Mouse (Mus musculus): ENCODE results near the gene Glis3. TPM values are rescaled to one million over a fixed set of nuclear protein-coding genes. Genes with fewer than 3 reads are reported as not detected.

Glis3 gene
- polyA plus RNA-seq, 1 experiment from 2014 or later = 0.85 TPM

- H3K27me3 ChIP-seq (ENCODE audit: control insufficient read depth, insufficient read depth, low read length) = no peaks in the 10 kb centered on the region
- no peaks in the 10 kb centered on the region for H3K36me3 ChIP-seq (ENCODE audit: control insufficient read depth, insufficient read depth, low read length)
- H3K27ac ChIP-seq (replicated peaks) = no peak overlapping the region
- no peak overlapping the region for H3K9ac ChIP-seq (ENCODE audit: low read length)
- H3K9me3 ChIP-seq (ENCODE audit: control insufficient read depth, low read length) = no peaks in the 10 kb centered on the region
- H3K4me1 ChIP-seq (replicated peaks; ENCODE audit: control insufficient read depth, insufficient read depth) = no peaks in the 10 kb centered on the region
- ATAC-seq (ENCODE audit: low FRiP score, low TSS enrichment) = no peak
- H3K4me2 ChIP-seq (replicated peaks; ENCODE audit: low read depth) = no peak overlapping the region
- no peak for DNase-seq (ENCODE audit: low spot score)
- no peak overlapping the region for H3K4me3 ChIP-seq (ENCODE audit: low read depth, low read length)
- TF ChIP-seq EP300 (optimal IDR thresholded peaks at IDR 0.05) (no peak), CTCF (IDR thresholded peaks at IDR 0.05; ENCODE audit: low read depth) (no peak)
- WGBS = 57% methylated on average over 10 of the region's 10 CpGs
Observed at GRCm38 (mm10) chr19:28663148-28663547, 16.7 kb downstream of the Glis3 start.

DNA sequence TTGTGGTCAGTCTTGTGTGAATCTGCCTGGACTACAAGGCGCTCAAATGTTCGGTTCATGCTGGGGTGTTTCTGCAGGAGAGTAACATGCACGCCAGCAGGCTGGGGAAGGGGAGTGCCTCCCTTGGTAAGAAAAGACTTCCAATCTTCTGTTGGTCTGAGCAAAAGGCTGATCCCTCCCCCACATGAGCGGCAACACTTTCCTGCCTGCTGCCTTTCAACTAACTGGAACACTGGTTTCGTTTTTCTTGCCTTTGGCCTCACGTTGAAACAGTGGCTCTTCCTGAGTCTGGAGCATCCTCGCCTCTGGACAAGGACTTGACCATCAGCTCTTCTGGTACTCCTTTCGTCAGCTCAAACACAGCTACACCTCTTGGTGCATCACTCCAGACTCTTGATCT lies 17.4 kb downstream of the Glis3 start:
- H3K9ac ChIP-seq (ENCODE audit: low read length) = no peak overlapping the region
- 71% methylated on average over 8 of the region's 8 CpGs for WGBS
- H3K9me3 ChIP-seq (ENCODE audit: control insufficient read depth, low read length) = no peaks in the 10 kb centered on the region
- H3K4me2 ChIP-seq (replicated peaks; ENCODE audit: low read depth) = no peak overlapping the region
- H3K4me3 ChIP-seq (ENCODE audit: low read depth, low read length) = no peak overlapping the region
- TF ChIP-seq CTCF (IDR thresholded peaks at IDR 0.05; ENCODE audit: low read depth) (no peak), EP300 (optimal IDR thresholded peaks at IDR 0.05) (no peak)
- H3K4me1 ChIP-seq (replicated peaks; ENCODE audit: control insufficient read depth, insufficient read depth) = no peaks in the 10 kb centered on the region
- H3K36me3 ChIP-seq (ENCODE audit: control insufficient read depth, insufficient read depth, low read length) = no peaks in the 10 kb centered on the region
- ATAC-seq (ENCODE audit: low FRiP score, low TSS enrichment) (no peak), DNase-seq (ENCODE audit: low spot score) (no peak)
- no peak overlapping the region for H3K27ac ChIP-seq (replicated peaks)
- H3K27me3 ChIP-seq (ENCODE audit: control insufficient read depth, insufficient read depth, low read length) = no peaks in the 10 kb centered on the region

GRCm38 (mm10) chr19:28660912-28661311 lies 19.0 kb downstream of the Glis3 start:
- DNase-seq (ENCODE audit: low spot score) = no peak
- WGBS = 87% methylated on average over 7 of the region's 7 CpGs
- H3K36me3 ChIP-seq (ENCODE audit: control insufficient read depth, insufficient read depth, low read length) = no peaks in the 10 kb centered on the region
- TF ChIP-seq CTCF (IDR thresholded peaks at IDR 0.05; ENCODE audit: low read depth) (no peak), EP300 (optimal IDR thresholded peaks at IDR 0.05) (no peak)
- H3K4me2 ChIP-seq (replicated peaks; ENCODE audit: low read depth) = no peak overlapping the region
- H3K4me3 ChIP-seq (ENCODE audit: low read depth, low read length) = no peak overlapping the region
- no peak overlapping the region for H3K27ac ChIP-seq (replicated peaks)
- no peak for ATAC-seq (ENCODE audit: low FRiP score, low TSS enrichment)
- H3K27me3 ChIP-seq (ENCODE audit: control insufficient read depth, insufficient read depth, low read length) = no peaks in the 10 kb centered on the region
- no peak overlapping the region for H3K9ac ChIP-seq (ENCODE audit: low read length)
- no peaks in the 10 kb centered on the region for H3K9me3 ChIP-seq (ENCODE audit: control insufficient read depth, low read length)
- H3K4me1 ChIP-seq (replicated peaks; ENCODE audit: control insufficient read depth, insufficient read depth) = no peaks in the 10 kb centered on the region

DNA sequence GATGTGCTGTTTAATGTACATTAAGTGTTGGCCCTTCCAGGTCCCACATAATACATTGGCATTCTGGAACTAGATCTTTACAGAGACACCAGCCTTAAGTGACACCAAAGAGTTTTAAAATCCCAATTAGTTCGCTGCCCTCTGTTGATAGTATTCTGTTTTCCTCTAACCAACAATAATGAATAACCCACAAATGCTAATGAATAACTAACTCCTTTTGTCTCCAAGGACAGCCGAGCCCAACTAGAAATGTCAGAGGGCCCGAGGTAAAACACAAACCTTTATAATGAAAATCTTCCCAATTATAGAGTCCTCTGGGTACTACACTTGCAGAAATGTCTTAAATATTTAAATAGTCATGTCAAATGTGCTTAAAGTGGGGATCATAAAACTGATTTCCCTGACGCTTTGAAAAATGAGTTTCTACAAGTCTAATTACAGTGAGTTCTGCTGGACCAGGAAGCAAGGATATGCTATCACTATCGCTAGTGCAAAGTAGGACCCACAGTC lies 22.1 kb downstream of the Glis3 start:
- Histone ChIP-seq H3K27ac (replicated peaks) (no peak overlapping the region), H3K36me3 (ENCODE audit: control insufficient read depth, insufficient read depth, low read length) (no peaks in the 10 kb centered on the region; the same call in 1 of the 2 replicates), H3K27me3 (ENCODE audit: control insufficient read depth, insufficient read depth, low read length) (no peaks in the 10 kb centered on the region), H3K9me3 (ENCODE audit: control insufficient read depth, low read length) (no peaks in the 10 kb centered on the region), H3K4me3 (ENCODE audit: low read depth, low read length) (no peak overlapping the region), H3K9ac (ENCODE audit: low read length) (no peak overlapping the region), H3K4me1 (replicated peaks; ENCODE audit: control insufficient read depth, insufficient read depth) (no peaks in the 10 kb centered on the region), H3K4me2 (replicated peaks; ENCODE audit: low read depth) (no peak overlapping the region)
- TF ChIP-seq CTCF (IDR thresholded peaks at IDR 0.05; ENCODE audit: low read depth) (no peak), EP300 (optimal IDR thresholded peaks at IDR 0.05) (no peak)
- 71% methylated on average over 5 of the region's 5 CpGs for WGBS
- DNase-seq (ENCODE audit: low spot score) (no peak), ATAC-seq (ENCODE audit: low FRiP score, low TSS enrichment) (no peak)

- no peak for TF ChIP-seq CTCF (IDR thresholded peaks at IDR 0.05; ENCODE audit: low read depth)
- no peak for TF ChIP-seq EP300 (optimal IDR thresholded peaks at IDR 0.05)
- Histone ChIP-seq H3K27me3 (ENCODE audit: control insufficient read depth, insufficient read depth, low read length) (no peaks in the 10 kb centered on the region), H3K27ac (replicated peaks) (no peak overlapping the region), H3K4me1 (replicated peaks; ENCODE audit: control insufficient read depth, insufficient read depth) (no peaks in the 10 kb centered on the region), H3K9ac (ENCODE audit: low read length) (no peak overlapping the region), H3K9me3 (ENCODE audit: control insufficient read depth, low read length) (no peaks in the 10 kb centered on the region), H3K4me2 (replicated peaks; ENCODE audit: low read depth) (no peak overlapping the region), H3K4me3 (ENCODE audit: low read depth, low read length) (no peak overlapping the region), H3K36me3 (ENCODE audit: control insufficient read depth, insufficient read depth, low read length) (no peaks in the 10 kb centered on the region; the same call in 1 of the 2 replicates)
- no peak for ATAC-seq (ENCODE audit: low FRiP score, low TSS enrichment)
- no peak for DNase-seq (ENCODE audit: low spot score)
- WGBS = 60% methylated on average over 6 of the region's 6 CpGs
Observed at GRCm38 (mm10) chr19:28656882-28657281, 23.0 kb downstream of the Glis3 start.

DNA sequence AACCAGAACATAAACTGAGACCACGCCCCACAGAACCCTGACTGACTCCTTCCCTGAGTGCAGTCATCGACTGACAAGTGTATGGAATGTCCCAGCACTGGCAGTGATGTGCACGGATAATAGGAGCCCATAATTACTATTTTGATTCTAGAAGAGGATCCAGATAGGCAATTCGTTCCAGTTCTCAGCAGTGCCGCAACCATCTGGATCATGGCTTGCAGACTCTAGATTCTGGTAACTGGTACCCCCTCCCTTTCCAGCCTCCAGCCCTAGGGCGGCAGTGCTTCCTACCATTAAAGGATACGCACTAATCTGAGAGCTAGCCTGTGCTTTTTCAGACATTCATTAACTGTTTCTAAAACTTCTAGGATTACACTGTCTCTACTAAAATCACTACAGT lies 24.7 kb downstream of the Glis3 start:
- 73% methylated on average over 7 of the region's 7 CpGs for WGBS
- Histone ChIP-seq H3K4me1 (replicated peaks; ENCODE audit: control insufficient read depth, insufficient read depth) (no peaks in the 10 kb centered on the region), H3K9ac (ENCODE audit: low read length) (no peak overlapping the region), H3K4me3 (ENCODE audit: low read depth, low read length) (no peak overlapping the region), H3K27me3 (ENCODE audit: control insufficient read depth, insufficient read depth, low read length) (no peaks in the 10 kb centered on the region), H3K4me2 (replicated peaks; ENCODE audit: low read depth) (no peak overlapping the region), H3K36me3 (ENCODE audit: control insufficient read depth, insufficient read depth, low read length) (no peaks in the 10 kb centered on the region; the same call in 1 of the 2 replicates), H3K9me3 (ENCODE audit: control insufficient read depth, low read length) (no peaks in the 10 kb centered on the region), H3K27ac (replicated peaks) (no peak overlapping the region)
- DNase-seq (ENCODE audit: low spot score) (no peak), ATAC-seq (ENCODE audit: low FRiP score, low TSS enrichment) (no peak)
- no peak for TF ChIP-seq CTCF (IDR thresholded peaks at IDR 0.05; ENCODE audit: low read depth)
- TF ChIP-seq EP300 (optimal IDR thresholded peaks at IDR 0.05) = no peak

Data from stomach, postnatal 0 days (tissue).